Mouse (Mus musculus): ENCODE measurements around the gene Vasn. TPM values are rescaled to one million over a fixed set of nuclear protein-coding genes. Genes with fewer than 3 reads are reported as not detected.
"Not testable (repeated sequence)": the region's sequence is repeated elsewhere in the genome, so short reads cannot be mapped to it uniquely, and the experiment has no call there.

Gene Vasn
- polyA plus RNA-seq, 1 experiment from 2014 or later = 25.9 TPM

DNA sequence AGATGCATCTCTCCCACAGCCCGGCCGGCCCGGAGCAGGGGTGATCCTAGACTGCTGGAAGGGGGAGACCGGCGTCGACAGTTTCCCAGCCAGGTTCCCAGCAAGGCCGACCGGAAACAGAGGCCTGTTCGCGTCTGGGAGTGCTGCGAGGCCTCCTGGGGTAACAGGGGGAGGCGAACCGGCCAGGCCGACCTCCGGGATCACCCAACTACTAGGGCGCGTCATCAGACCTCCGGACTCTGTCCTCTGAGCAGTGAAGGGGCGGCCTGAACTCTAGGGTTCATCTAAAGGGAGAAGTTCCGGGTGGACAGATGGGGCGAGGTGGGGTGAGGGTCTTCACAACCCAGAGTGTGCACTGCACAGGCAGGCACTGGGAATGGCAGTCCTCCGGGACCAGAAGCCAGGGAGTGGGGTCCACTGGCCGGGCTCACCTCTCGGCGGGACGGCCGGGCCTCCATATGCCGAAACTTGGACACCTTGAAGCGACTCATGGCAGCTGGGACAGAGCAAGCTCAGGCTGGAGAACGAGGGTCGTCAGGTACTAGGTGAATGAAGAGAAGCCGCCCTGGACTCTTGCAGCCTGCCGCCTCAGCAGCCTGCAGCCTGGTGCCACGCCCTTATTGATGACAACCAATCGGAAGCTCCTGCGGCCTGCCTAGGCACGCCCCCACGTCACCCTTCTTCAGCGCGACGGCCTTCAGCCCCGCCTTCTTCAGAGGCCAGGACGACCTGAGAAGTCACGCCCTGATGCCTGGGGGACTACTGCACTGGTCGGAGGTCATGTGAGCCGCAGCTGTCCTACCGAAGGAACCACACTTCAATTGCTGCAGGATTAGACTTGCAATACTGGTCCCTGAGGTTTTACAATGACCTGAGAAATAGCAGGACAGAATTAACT, 39.6 kb downstream of the Vasn start, which contains the start of gene Coro7:
Gene Coro7, minus strand, starts transcription at position 657 of the 898 bp plus-strand sequence.
- H3K4me3 ChIP-seq = peak within 1 kb of the TSS; percentile 70
- H3K36me3 ChIP-seq = peaks cover 15% of the 10 kb centered on the region
- no peaks in the 10 kb centered on the region for H3K27me3 ChIP-seq
- ATAC-seq (ENCODE audit: borderline replicate concordance, extremely low read depth, low FRiP score, low TSS enrichment) = peak; percentile 93
- H3K27ac ChIP-seq = 0 out of 2 replicates have a peak within 1 kb of the TSS, but pooled peaks have one; percentile 2
- H3K9ac ChIP-seq = peak within 1 kb of the TSS; percentile 61
- H3K4me1 ChIP-seq = peaks cover 13% of the 10 kb centered on the region
- H3K4me2 ChIP-seq = peak within 1 kb of the TSS; percentile 84
- WGBS = under 1% methylated on average over 47 of the region's 47 CpGs
- H3K9me3 ChIP-seq = no peaks in the 10 kb centered on the region

DNA sequence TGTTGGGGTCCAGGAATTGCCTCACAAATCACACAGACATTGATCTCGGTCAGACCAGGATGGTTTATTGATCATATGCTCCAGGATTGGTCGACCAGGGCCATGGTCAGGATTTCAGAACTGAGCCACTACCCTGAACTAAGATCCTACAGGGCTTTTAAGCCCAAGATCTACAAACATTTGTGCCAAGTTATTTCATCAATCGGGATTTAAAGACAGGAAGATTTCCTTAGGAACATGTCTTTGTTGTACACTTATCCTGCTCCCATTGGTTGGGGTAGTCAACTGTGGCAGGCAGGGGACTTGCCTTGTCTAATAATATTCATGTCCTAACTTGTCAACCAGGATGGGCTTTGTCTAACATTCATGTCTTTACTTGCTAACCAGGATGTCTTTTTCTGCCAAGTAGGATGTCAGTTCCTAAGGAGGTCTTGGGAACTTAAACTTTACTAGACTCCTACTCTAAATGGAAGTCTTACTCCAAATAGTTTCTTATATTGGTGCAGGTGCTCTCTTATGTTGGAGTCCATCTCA, 41.2 kb downstream of the Vasn start:
- not testable (repeated sequence) for H3K4me2 ChIP-seq; H3K9me3 ChIP-seq; H3K4me3 ChIP-seq; H3K9ac ChIP-seq; H3K27ac ChIP-seq; H3K27me3 ChIP-seq; ATAC-seq (ENCODE audit: borderline replicate concordance, extremely low read depth, low FRiP score, low TSS enrichment); H3K36me3 ChIP-seq
- H3K4me1 ChIP-seq = peaks cover 27% of the 10 kb centered on the region
- 73% methylated on average over 3 of the region's 3 CpGs for WGBS

DNA sequence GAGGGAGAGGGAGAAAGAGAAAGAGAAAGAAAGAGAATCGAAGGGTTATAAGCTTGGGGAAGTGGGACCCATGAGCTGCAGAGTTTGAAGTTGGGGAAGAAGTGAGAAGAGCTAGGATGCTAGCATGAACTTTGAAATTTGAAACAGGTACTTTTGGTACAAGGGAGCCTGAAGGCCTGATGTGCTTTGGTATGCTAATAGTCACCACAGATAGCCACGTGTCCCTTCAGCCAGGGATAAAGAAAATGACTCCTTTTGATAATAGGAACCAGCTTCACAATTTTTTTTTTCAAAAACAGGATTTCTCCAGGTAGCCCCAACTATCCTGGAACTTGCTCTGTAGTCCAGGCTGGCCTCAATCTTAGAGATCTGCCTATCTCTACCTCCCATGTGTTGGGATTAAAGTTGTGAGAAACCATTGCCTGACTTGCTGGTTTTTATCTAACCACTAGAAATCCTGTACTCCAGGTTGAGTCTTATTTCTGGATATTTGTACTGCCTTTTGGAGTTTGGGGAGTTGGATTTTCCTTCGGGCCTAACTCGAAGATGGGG, 43.0 kb downstream of the Vasn start:
- peaks cover 27% of the 10 kb centered on the region for H3K4me1 ChIP-seq
- 79% methylated on average over 4 of the region's 4 CpGs for WGBS
- no peaks in the 10 kb centered on the region for H3K9me3 ChIP-seq
- H3K4me2 ChIP-seq = peak overlapping the region; percentile 93
- H3K27me3 ChIP-seq = no peaks in the 10 kb centered on the region
- H3K27ac ChIP-seq = no peak overlapping the region
- no peak overlapping the region for H3K4me3 ChIP-seq
- peaks cover 6% of the 10 kb centered on the region for H3K36me3 ChIP-seq
- no peak for ATAC-seq (ENCODE audit: borderline replicate concordance, extremely low read depth, low FRiP score, low TSS enrichment)
- peak overlapping the region; percentile 82; the same call in 1 of the 2 replicates for H3K9ac ChIP-seq

DNA sequence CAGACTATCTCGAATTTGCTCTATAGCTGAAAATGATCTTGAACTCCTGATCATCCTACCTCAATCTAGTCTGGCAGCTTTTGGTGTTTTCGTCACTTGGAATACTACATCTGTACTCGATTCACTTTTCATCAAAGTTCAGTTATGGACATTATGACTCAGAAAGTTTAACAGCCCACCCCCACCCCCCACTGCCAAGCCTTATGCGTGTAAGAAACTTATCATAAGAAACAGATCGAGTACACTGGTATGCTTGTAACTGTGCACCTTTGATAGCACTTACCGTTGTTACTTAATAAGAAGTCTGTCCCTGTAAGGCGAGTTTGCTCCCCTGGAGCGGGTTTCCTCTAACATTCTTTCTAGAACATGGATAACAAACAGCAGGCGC, 43.4 kb downstream of the Vasn start:
- 23% methylated on average over 9 of the region's 9 CpGs for WGBS
- Histone ChIP-seq H3K4me2 (peak overlapping the region; percentile 93), H3K4me1 (peaks cover 27% of the 10 kb centered on the region), H3K9ac (peak overlapping the region; percentile 82), H3K27me3 (no peaks in the 10 kb centered on the region), H3K36me3 (peaks cover 11% of the 10 kb centered on the region), H3K9me3 (no peaks in the 10 kb centered on the region), H3K27ac (peak overlapping the region; percentile 55), H3K4me3 (peak overlapping the region; percentile 64)
- ATAC-seq (ENCODE audit: borderline replicate concordance, extremely low read depth, low FRiP score, low TSS enrichment) = no peak

DNA sequence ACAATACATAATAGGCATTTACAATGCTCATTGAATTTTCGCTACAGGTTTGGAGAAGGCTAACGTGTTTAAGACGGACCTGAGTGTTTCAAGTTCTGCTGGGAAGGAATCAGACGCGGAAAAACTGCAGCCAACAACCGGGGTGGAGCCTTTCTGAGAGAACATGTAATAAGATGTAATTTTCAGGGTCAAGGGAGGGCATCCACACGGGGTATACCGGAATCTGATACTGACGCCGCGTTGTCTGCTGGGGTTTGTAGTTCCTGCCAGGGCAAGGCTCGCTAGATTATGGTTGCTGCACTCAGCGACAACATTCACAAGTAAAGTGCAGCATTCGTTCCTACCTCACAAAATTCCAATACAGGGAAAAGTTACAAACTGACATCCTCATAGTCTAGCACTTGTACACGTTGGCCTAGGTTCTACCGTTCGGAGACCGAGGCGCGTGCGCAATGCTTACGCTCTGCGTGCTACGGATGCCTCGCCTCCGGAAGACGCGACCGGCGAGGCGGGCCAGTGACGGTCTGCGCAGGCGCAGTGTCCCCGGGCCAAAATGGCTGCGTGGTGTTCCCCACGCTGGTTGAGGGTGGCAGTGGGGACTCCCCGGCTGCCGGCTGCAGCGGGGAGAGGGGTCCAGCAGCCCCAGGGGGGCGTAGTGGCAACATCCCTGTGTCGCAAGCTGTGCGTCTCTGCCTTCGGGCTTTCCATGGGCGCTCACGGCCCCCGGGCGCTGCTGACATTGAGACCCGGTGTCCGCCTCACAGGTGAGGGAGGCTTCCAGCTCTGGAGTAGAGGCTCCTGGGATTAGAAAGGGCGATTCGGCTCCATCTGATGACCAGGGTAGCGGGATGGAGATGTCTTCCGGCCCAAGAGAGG, 44.1 kb downstream of the Vasn start:
- H3K9me3 ChIP-seq = no peaks in the 10 kb centered on the region

DNA sequence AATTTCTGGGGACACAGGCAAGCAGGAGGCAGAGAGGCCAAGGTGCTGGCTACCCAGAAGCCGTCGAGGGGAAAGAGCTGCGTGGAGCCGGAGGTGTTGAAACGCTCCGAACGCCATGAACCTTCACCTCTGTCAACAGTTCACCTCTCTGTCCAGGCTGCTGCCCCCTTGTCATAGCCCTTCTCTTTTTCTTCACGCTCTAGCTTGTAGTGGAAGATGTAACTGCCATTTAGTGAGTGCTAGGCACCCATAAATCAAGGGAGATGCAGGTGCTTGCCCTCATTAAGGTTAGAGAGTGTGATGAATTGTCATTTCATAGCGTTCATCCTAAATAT, 44.7 kb downstream of the Vasn start:
- Histone ChIP-seq H3K9ac (peak overlapping the region; percentile 82), H3K4me3 (peak overlapping the region; percentile 64), H3K36me3 (peaks cover 20% of the 10 kb centered on the region), H3K4me2 (peak overlapping the region; percentile 93), H3K27me3 (no peaks in the 10 kb centered on the region), H3K27ac (no peak overlapping the region; the same call in 1 of the 2 replicates), H3K4me1 (peaks cover 16% of the 10 kb centered on the region), H3K9me3 (no peaks in the 10 kb centered on the region)
- no peak for ATAC-seq (ENCODE audit: borderline replicate concordance, extremely low read depth, low FRiP score, low TSS enrichment)
- WGBS = 0% methylated on average over 9 of the region's 9 CpGs

More for the DNA sequence above, 44.1 kb downstream of the Vasn start:
- WGBS = under 1% methylated on average over 54 of the region's 54 CpGs
- Histone ChIP-seq H3K4me1 (peaks cover 20% of the 10 kb centered on the region), H3K27ac (peak overlapping the region; percentile 55), H3K9ac (peak overlapping the region; percentile 82), H3K4me2 (peak overlapping the region; percentile 93), H3K27me3 (no peaks in the 10 kb centered on the region), H3K36me3 (peaks cover 14% of the 10 kb centered on the region), H3K4me3 (peak overlapping the region; percentile 64)
- ATAC-seq (ENCODE audit: borderline replicate concordance, extremely low read depth, low FRiP score, low TSS enrichment) = peak; percentile 79

DNA sequence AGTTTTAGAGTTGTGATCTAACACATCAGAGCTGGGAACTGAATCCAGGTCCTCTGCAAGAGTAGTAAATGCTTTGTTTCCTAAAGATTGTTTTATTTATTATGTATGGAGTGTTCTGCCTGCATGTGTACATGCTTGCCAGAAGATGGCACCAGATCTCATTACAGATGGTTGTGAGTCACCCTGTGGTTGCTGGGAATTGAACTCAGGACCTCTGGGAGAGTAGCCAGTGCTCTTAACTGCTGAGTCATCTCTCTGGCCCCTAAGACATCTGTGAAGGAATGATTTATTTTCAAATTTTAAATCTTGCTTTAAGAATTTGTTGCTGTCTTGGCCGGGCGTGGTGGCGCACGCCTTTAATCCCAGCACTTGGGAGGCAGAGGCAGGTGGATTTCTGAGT, 49.6 kb downstream of the Vasn start:
- not testable (repeated sequence) for H3K27me3 ChIP-seq; H3K27ac ChIP-seq; H3K9ac ChIP-seq; H3K4me3 ChIP-seq; H3K9me3 ChIP-seq; H3K4me2 ChIP-seq; ATAC-seq (ENCODE audit: borderline replicate concordance, extremely low read depth, low FRiP score, low TSS enrichment)
- peaks cover 14% of the 10 kb centered on the region for H3K4me1 ChIP-seq
- peaks cover 65% of the 10 kb centered on the region for H3K36me3 ChIP-seq
- WGBS = 97% methylated on average over 4 of the region's 4 CpGs

Other genes starting within 250 kb of the Vasn start
- gene Adcy9, start 219.4 kb upstream of the Vasn start, polyA plus RNA-seq (2015; fragmentation: Nextera tagmentation; extraction: Ambion mirVana) = 1.2 and 1.5 TPM in 2 replicates
- gene Srl, start 98.1 kb upstream of the Vasn start, polyA plus RNA-seq (2015; fragmentation: Nextera tagmentation; extraction: Ambion mirVana) = 19.5 and 22.1 TPM in 2 replicates
- gene Tfap4, start 80.1 kb upstream of the Vasn start, polyA plus RNA-seq (2015; fragmentation: Nextera tagmentation; extraction: Ambion mirVana) = 18.4 and 19.6 TPM in 2 replicates
- gene Glis2, start 45.2 kb upstream of the Vasn start, polyA plus RNA-seq (2015; fragmentation: Nextera tagmentation; extraction: Ambion mirVana) = 18.5 and 24.0 TPM in 2 replicates
- gene Pam16, start 15.0 kb upstream of the Vasn start, polyA plus RNA-seq (2015; fragmentation: Nextera tagmentation; extraction: Ambion mirVana) = 93.8 and 94.6 TPM in 2 replicates
- 66.0 and 66.5 TPM in 2 replicates for gene Dnaja3, start within 50 bp of the Vasn start, polyA plus RNA-seq (2015; fragmentation: Nextera tagmentation; extraction: Ambion mirVana)
- gene Coro7, start 39.8 kb downstream of the Vasn start, polyA plus RNA-seq (2015; fragmentation: Nextera tagmentation; extraction: Ambion mirVana) = 13.4 and 15.2 TPM in 2 replicates
- 78.7 and 81.2 TPM in 2 replicates for gene Nmral1, start 79.4 kb downstream of the Vasn start, polyA plus RNA-seq (2015; fragmentation: Nextera tagmentation; extraction: Ambion mirVana)
- gene Hmox2, start 86.4 kb downstream of the Vasn start, polyA plus RNA-seq (2015; fragmentation: Nextera tagmentation; extraction: Ambion mirVana) = 106 and 113 TPM in 2 replicates
- gene Cdip1, start 150.4 kb downstream of the Vasn start, polyA plus RNA-seq (2015; fragmentation: Nextera tagmentation; extraction: Ambion mirVana) = 83.2 and 91.1 TPM in 2 replicates
- 0.57 and 0.69 TPM in 2 replicates for gene 4930562C15Rik, start 195.5 kb downstream of the Vasn start, polyA plus RNA-seq (2015; fragmentation: Nextera tagmentation; extraction: Ambion mirVana)
- gene Ubald1, start 240.4 kb downstream of the Vasn start, polyA plus RNA-seq (2015; fragmentation: Nextera tagmentation; extraction: Ambion mirVana) = 35.7 TPM in 2 replicates
- gene Mgrn1, start 246.3 kb downstream of the Vasn start, polyA plus RNA-seq (2015; fragmentation: Nextera tagmentation; extraction: Ambion mirVana) = 88.1 and 93.0 TPM in 2 replicates